Mouse (Mus musculus) heart, adult 11 months (tissue): ENCODE results near the gene Apbb2.

ENCODE experiments used
- DNase-seq: peaks from one replicate; pipeline ENCODE4 v3.0.0; 2022

Apbb2 gene

GRCm38 (mm10) chr5:66368966-66369365 is 249.6 kb downstream of the Apbb2 start:
- no peak for DNase-seq

- no peak for DNase-seq
Measured at GRCm38 (mm10) chr5:66367641-66368040, 250.9 kb downstream of the Apbb2 start.

- no peak for DNase-seq
Measured at GRCm38 (mm10) chr5:66363274-66364261, 255.0 kb downstream of the Apbb2 start.

- DNase-seq = no peak
Measured at GRCm38 (mm10) chr5:66360739-66361138, 257.8 kb downstream of the Apbb2 start.

- DNase-seq = no peak
Measured at GRCm38 (mm10) chr5:66359742-66360423, 258.7 kb downstream of the Apbb2 start.

- no peak for DNase-seq
Measured at GRCm38 (mm10) chr5:66355147-66355546, 263.4 kb downstream of the Apbb2 start.

- DNase-seq = peak; percentile 89
Measured at GRCm38 (mm10) chr5:66353876-66354275, 264.7 kb downstream of the Apbb2 start.

GRCm38 (mm10) chr5:66351836-66352390 is 266.7 kb downstream of the Apbb2 start:
- peak; percentile 93 for DNase-seq

- peak; percentile 85 for DNase-seq
Measured at GRCm38 (mm10) chr5:66351064-66351463, 267.5 kb downstream of the Apbb2 start.

GRCm38 (mm10) chr5:66350611-66351010 is 268.0 kb downstream of the Apbb2 start:
- DNase-seq = peak; percentile 74

GRCm38 (mm10) chr5:66348421-66348820 is 270.2 kb downstream of the Apbb2 start:
- DNase-seq = peak; percentile 68

- no peak for DNase-seq
Measured at GRCm38 (mm10) chr5:66346756-66347155, 271.8 kb downstream of the Apbb2 start.

- no peak for DNase-seq
Measured at GRCm38 (mm10) chr5:66345140-66345539, 273.4 kb downstream of the Apbb2 start.

GRCm38 (mm10) chr5:66344182-66344581 is 274.4 kb downstream of the Apbb2 start:
- DNase-seq = no peak

- DNase-seq = peak; percentile 42
Measured at GRCm38 (mm10) chr5:66342285-66342684, 276.3 kb downstream of the Apbb2 start.

GRCm38 (mm10) chr5:66341848-66342247 is 276.7 kb downstream of the Apbb2 start:
- peak; percentile 45 for DNase-seq

GRCm38 (mm10) chr5:66340356-66341102 is 278.1 kb downstream of the Apbb2 start:
- DNase-seq = peak; percentile 84

- no peak for DNase-seq
Measured at GRCm38 (mm10) chr5:66338583-66338982, 280.0 kb downstream of the Apbb2 start.

- peak; percentile 96 for DNase-seq
Measured at GRCm38 (mm10) chr5:66337969-66338345, 280.6 kb downstream of the Apbb2 start.

GRCm38 (mm10) chr5:66337025-66337968 is 281.3 kb downstream of the Apbb2 start:
- DNase-seq = peak; percentile 98

- DNase-seq = no peak
Measured at GRCm38 (mm10) chr5:66330806-66331205, 287.8 kb downstream of the Apbb2 start.

- DNase-seq = no peak
Measured at GRCm38 (mm10) chr5:66328766-66329165, 289.8 kb downstream of the Apbb2 start.
